Mouse (Mus musculus) 416B (cell line): Measurements from ENCODE around the gene Syt1.

Experiments
- DNase-seq: peaks from one replicate; pipeline ENCODE4 v3.0.0; 2011; ENCODE audit warnings: low read depth

Syt1 gene

GRCm38 (mm10) chr10:108649174-108649573 lies 361.6 kb downstream of the Syt1 start:
- DNase-seq: no peak

GRCm38 (mm10) chr10:108643915-108644314 lies 366.9 kb downstream of the Syt1 start:
- no peak for DNase-seq

GRCm38 (mm10) chr10:108638095-108638494 lies 372.7 kb downstream of the Syt1 start:
- no peak for DNase-seq

GRCm38 (mm10) chr10:108636086-108636485 lies 374.7 kb downstream of the Syt1 start:
- DNase-seq: no peak

- DNase-seq: no peak
Observed at GRCm38 (mm10) chr10:108635616-108636015, 375.2 kb downstream of the Syt1 start.

- no peak for DNase-seq
Observed at GRCm38 (mm10) chr10:108630841-108631240, 379.9 kb downstream of the Syt1 start.

GRCm38 (mm10) chr10:108626404-108626803 lies 384.4 kb downstream of the Syt1 start:
- DNase-seq: no peak

- no peak for DNase-seq
Observed at GRCm38 (mm10) chr10:108623002-108623401, 387.8 kb downstream of the Syt1 start.

- DNase-seq: no peak
Observed at GRCm38 (mm10) chr10:108619861-108620260, 390.9 kb downstream of the Syt1 start.

- DNase-seq: no peak
Observed at GRCm38 (mm10) chr10:108619217-108619616, 391.6 kb downstream of the Syt1 start.

GRCm38 (mm10) chr10:108610057-108610644 lies 400.6 kb downstream of the Syt1 start:
- DNase-seq: no peak

- DNase-seq: no peak
Observed at GRCm38 (mm10) chr10:108601672-108602412, 408.9 kb downstream of the Syt1 start.

GRCm38 (mm10) chr10:108600693-108601092 lies 410.1 kb downstream of the Syt1 start:
- no peak for DNase-seq

GRCm38 (mm10) chr10:108597385-108597784 lies 413.4 kb downstream of the Syt1 start:
- no peak for DNase-seq

- no peak for DNase-seq
Observed at GRCm38 (mm10) chr10:108596162-108596927, 414.4 kb downstream of the Syt1 start.

GRCm38 (mm10) chr10:108589355-108589754 lies 421.4 kb downstream of the Syt1 start:
- DNase-seq: no peak

- DNase-seq: no peak
Observed at GRCm38 (mm10) chr10:108588924-108589323, 421.9 kb downstream of the Syt1 start.

- no peak for DNase-seq
Observed at GRCm38 (mm10) chr10:108583694-108584093, 427.1 kb downstream of the Syt1 start.

GRCm38 (mm10) chr10:108582397-108582730 lies 428.4 kb downstream of the Syt1 start:
- DNase-seq: no peak

- peak; percentile 2 for DNase-seq
Observed at GRCm38 (mm10) chr10:108581555-108582396, 429.0 kb downstream of the Syt1 start.

- no peak for DNase-seq
Observed at GRCm38 (mm10) chr10:108580786-108581420, 429.9 kb downstream of the Syt1 start.

- DNase-seq: no peak
Observed at GRCm38 (mm10) chr10:108579396-108579795, 431.4 kb downstream of the Syt1 start.
